Mouse (Mus musculus): ENCODE measurements around the gene Arf6. TPM values are rescaled to one million over a fixed set of nuclear protein-coding genes. Genes with fewer than 3 reads are reported as not detected.

Arf6 gene
- polyA plus RNA-seq, 1 experiment from 2014 or later: 37.4 TPM

GRCm38 (mm10) chr12:69422827-69423537 lies 51.0 kb downstream of the Arf6 start:
- no peak for DNase-seq (ENCODE audit: low spot score)
- 88% methylated on average over 20 of the region's 20 CpGs for WGBS

More at GRCm38 (mm10) chr12:69422827-69423537, 51.0 kb downstream of the Arf6 start:
- Histone ChIP-seq H3K27ac (replicated peaks) (no peak overlapping the region), H3K4me3 (no peak overlapping the region), H3K9me3 (peaks cover 10% of the 10 kb centered on the region; the same call in 1 of the 2 replicates), H3K27me3 (replicated peaks; ENCODE audit: low read depth, poor library complexity, severe bottlenecking) (no peaks in the 10 kb centered on the region), H3K4me1 (peaks cover 37% of the 10 kb centered on the region), H3K36me3 (replicated peaks) (no peaks in the 10 kb centered on the region)

Small RNA genes lying within 50 kb of the gene (microRNA-seq; reads per million reads assigned to microRNA genes)
- gene Gm47299: not detected
- not detected for gene Gm47305

Other genes with a start within 250 kb of the Arf6 start
- 1,397 and 1,430 TPM in 2 replicates for gene Rps29, start 213.0 kb upstream of the Arf6 start, polyA plus RNA-seq (2016; fragmentation: Nextera tagmentation; extraction: Ambion mirVana)
- gene Lrr1, start 203.3 kb upstream of the Arf6 start, polyA plus RNA-seq (2016; fragmentation: Nextera tagmentation; extraction: Ambion mirVana): 29.4 and 31.2 TPM in 2 replicates
- gene Rpl36al, start 188.1 kb upstream of the Arf6 start, polyA plus RNA-seq (2016; fragmentation: Nextera tagmentation; extraction: Ambion mirVana): 553 and 593 TPM in 2 replicates
- 29.6 and 30.4 TPM in 2 replicates for gene Mgat2, start 188.0 kb upstream of the Arf6 start, polyA plus RNA-seq (2016; fragmentation: Nextera tagmentation; extraction: Ambion mirVana)
- gene Gm49383, start 175.0 kb upstream of the Arf6 start, polyA plus RNA-seq (2016; fragmentation: Nextera tagmentation; extraction: Ambion mirVana): 57.7 and 57.9 TPM in 2 replicates
- 15.4 and 17.0 TPM in 2 replicates for gene Dnaaf2, start 173.7 kb upstream of the Arf6 start, polyA plus RNA-seq (2016; fragmentation: Nextera tagmentation; extraction: Ambion mirVana)
- 48.2 and 49.0 TPM in 2 replicates for gene Gm49384, start 167.9 kb upstream of the Arf6 start, polyA plus RNA-seq (2016; fragmentation: Nextera tagmentation; extraction: Ambion mirVana)
- gene Pole2, start 144.0 kb upstream of the Arf6 start, polyA plus RNA-seq (2016; fragmentation: Nextera tagmentation; extraction: Ambion mirVana): 28.8 and 32.0 TPM in 2 replicates
- gene Klhdc1, start 131.0 kb upstream of the Arf6 start, polyA plus RNA-seq (2016; fragmentation: Nextera tagmentation; extraction: Ambion mirVana): 1.8 and 4.0 TPM in 2 replicates
- gene Klhdc2, start 75.5 kb upstream of the Arf6 start, polyA plus RNA-seq (2016; fragmentation: Nextera tagmentation; extraction: Ambion mirVana): 205 and 213 TPM in 2 replicates
- gene Nemf, start 15.0 kb upstream of the Arf6 start, polyA plus RNA-seq (2016; fragmentation: Nextera tagmentation; extraction: Ambion mirVana): 95.0 and 98.7 TPM in 2 replicates
- 0.90 and 1.5 TPM in 2 replicates for gene Gm9887, start 308 bp downstream of the Arf6 start, polyA plus RNA-seq (2016; fragmentation: Nextera tagmentation; extraction: Ambion mirVana)
- 36.6 and 37.5 TPM in 2 replicates for gene Vcpkmt, start 210.9 kb downstream of the Arf6 start, polyA plus RNA-seq (2016; fragmentation: Nextera tagmentation; extraction: Ambion mirVana)

Measured in embryonic facial prominence, embryonic 10.5 days (tissue).